Mouse (Mus musculus) embryonic facial prominence, embryonic 10.5 days (tissue): Measurements from ENCODE around the gene Pitpnc1. TPM values are rescaled to one million over a fixed set of nuclear protein-coding genes. Genes with fewer than 3 reads are reported as not detected.

ENCODE experiments used
- DNase-seq: peaks from one replicate; pipeline ENCODE4 v3.0.0-alpha.2; 2017; ENCODE audit warnings: low spot score
- H3K27ac ChIP-seq: fragments of 300-500 bp; sonication (generic); replicated peaks from 2 replicates; pipeline ENCODE4 v1.5.1; 2016; ENCODE audit warnings: mild to moderate bottlenecking
- H3K27me3 ChIP-seq: fragments of 300-500 bp; sonication (generic); replicated peaks from 2 replicates; pipeline ENCODE4 v1.6.1; 2016; ENCODE audit warnings: low read depth, mild to moderate bottlenecking; ENCODE audit not compliant: poor library complexity, severe bottlenecking
- H3K36me3 ChIP-seq: fragments of 300-500 bp; sonication (generic); replicated peaks from 2 replicates; pipeline ENCODE4 v1.6.1; 2016; ENCODE audit warnings: mild to moderate bottlenecking, moderate library complexity
- H3K4me1 ChIP-seq: fragments of 300-500 bp; sonication (generic); 2 replicates; pipeline ENCODE4 v1.6.1; 2016
- H3K4me3 ChIP-seq: fragments of 300-500 bp; sonication (generic); 2 replicates; pipeline ENCODE4 v1.5.1; 2016; ENCODE audit warnings: mild to moderate bottlenecking, moderate library complexity
- H3K9me3 ChIP-seq: fragments of 300-500 bp; sonication (generic); 2 replicates; pipeline ENCODE4 v1.6.1; 2016; ENCODE audit warnings: mild to moderate bottlenecking
- WGBS: fragments of 180-500 bp; shearing (Covaris S2); methylation state at CpG from one replicate; pipeline ENCODE4 v1.1.7; 2016; 5-methylcytosine and 5-hydroxymethylcytosine counted together
- polyA plus RNA-seq: library from polyadenylated mRNA; unstranded; fragments of >200 nt; fragmentation: Nextera tagmentation; extraction: Ambion mirVana; gene quantifications from 2 replicates; pipeline ENCODE4 v1.2.1, GENCODE M21; 2016

The Pitpnc1 gene
- polyA plus RNA-seq, 1 experiment from 2014 or later = 42.5 TPM

DNA sequence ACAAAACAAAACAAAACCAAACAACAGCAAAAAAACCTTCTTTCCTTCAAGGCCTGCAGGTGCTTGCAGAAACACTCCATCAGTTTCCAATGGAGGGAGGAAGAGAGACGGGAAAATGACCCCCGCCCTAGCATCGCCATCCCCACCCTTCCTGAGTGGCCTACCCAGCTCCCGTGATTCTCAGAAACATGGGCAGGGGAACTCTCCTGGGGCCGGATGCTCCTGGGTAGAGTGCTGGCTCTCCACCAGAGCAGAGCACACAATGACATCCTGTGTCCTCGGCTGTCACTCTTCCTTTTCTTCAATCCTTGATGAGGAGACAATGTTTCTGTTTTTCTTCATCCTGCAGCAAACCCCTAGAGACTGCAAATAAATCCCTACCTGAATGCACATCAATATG is 6.4 kb downstream of the Pitpnc1 start:
- H3K9me3 ChIP-seq = peaks cover 2% of the 10 kb centered on the region; the same call in 1 of the 2 replicates
- no peak overlapping the region for H3K4me3 ChIP-seq
- H3K36me3 ChIP-seq = peaks cover 44% of the 10 kb centered on the region
- no peaks in the 10 kb centered on the region for H3K27me3 ChIP-seq
- peaks cover 31% of the 10 kb centered on the region for H3K4me1 ChIP-seq
- no peak overlapping the region; the same call in 1 of the 2 replicates for H3K27ac ChIP-seq
- 47% methylated on average over 6 of the region's 6 CpGs for WGBS
- DNase-seq = no peak

DNA sequence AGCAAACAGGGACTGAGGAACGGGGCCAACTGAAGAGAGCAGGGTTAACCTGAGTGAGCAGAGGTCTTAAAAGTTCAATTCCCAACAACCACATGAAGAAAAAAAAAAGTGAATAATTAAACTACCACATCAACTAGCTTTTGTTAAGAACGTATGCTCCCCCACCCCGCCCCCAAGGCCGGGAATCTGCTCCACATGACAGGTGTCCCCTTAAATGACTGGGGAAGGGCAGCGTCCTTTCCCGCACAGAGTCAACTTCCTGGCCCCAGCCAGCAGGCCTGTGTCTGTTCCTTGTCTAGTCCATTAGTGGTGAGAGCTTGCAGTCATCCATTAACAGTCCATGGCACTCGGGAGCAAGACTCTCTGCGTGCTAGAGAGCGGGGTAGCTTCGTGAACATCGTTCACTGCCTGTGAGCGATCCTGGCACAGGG is 7.2 kb downstream of the Pitpnc1 start:
- no peak for DNase-seq
- H3K36me3 ChIP-seq = peaks cover 46% of the 10 kb centered on the region
- no peak overlapping the region for H3K27ac ChIP-seq
- H3K4me3 ChIP-seq = no peak overlapping the region
- peaks cover 2% of the 10 kb centered on the region; the same call in 1 of the 2 replicates for H3K9me3 ChIP-seq
- no peaks in the 10 kb centered on the region for H3K27me3 ChIP-seq
- WGBS = 90% methylated on average over 12 of the region's 12 CpGs
- peaks cover 26% of the 10 kb centered on the region for H3K4me1 ChIP-seq

DNA sequence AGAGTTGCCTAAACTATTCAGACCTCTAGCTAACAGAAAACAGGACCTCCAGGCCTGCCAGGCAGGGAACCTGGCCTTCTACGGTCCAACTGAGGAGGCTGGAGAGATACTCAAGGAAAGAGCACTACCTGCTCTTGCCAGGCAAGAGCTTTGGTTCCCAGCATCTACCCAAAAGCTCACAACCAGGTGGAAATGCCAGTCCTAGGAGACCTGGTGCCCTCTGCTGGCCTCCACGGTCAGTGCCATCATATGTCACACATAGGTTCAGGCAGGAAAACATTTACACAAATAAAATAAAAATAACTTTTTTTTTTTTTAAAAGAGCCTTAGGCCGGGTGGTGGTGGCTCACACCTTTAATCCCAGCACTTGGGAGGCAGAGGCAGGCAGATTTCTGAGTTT is 8.0 kb downstream of the Pitpnc1 start:
- no peak overlapping the region for H3K4me3 ChIP-seq
- no peak for DNase-seq
- H3K4me1 ChIP-seq = peaks cover 27% of the 10 kb centered on the region
- no peaks in the 10 kb centered on the region for H3K27me3 ChIP-seq
- peaks cover 2% of the 10 kb centered on the region; the same call in 1 of the 2 replicates for H3K9me3 ChIP-seq
- 93% methylated on average over 3 of the region's 3 CpGs for WGBS
- H3K36me3 ChIP-seq = peaks cover 46% of the 10 kb centered on the region
- no peak overlapping the region for H3K27ac ChIP-seq

GRCm38 (mm10) chr11:107459828-107460227 is 10.7 kb downstream of the Pitpnc1 start:
- Histone ChIP-seq H3K4me3 (no peak overlapping the region), H3K27me3 (no peaks in the 10 kb centered on the region), H3K27ac (no peak overlapping the region), H3K36me3 (peaks cover 71% of the 10 kb centered on the region), H3K4me1 (peaks cover 16% of the 10 kb centered on the region), H3K9me3 (peaks cover 2% of the 10 kb centered on the region; the same call in 1 of the 2 replicates)
- no peak for DNase-seq
- WGBS = 77% methylated on average over 7 of the region's 7 CpGs

DNA sequence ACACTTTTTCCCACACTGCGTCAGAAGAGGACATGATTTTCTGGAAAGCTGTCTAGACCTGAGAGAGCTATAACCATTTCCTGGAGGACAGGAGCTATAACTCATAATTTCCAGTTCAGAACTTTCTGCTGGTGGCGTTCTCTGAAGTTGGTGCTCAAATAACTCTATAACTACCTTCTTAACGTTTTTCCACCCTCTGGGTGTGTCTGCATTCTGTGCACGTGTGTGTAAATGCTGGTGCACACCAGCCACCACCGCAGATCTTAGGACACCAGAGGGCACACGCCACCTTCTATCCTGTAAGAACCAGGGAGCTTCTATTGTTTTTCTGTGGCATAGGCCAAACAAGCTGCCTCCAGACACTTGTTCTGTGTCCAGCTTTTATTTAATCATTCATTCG is 11.5 kb downstream of the Pitpnc1 start:
- H3K9me3 ChIP-seq = peaks cover 2% of the 10 kb centered on the region; the same call in 1 of the 2 replicates
- H3K27me3 ChIP-seq = no peaks in the 10 kb centered on the region
- DNase-seq = no peak
- H3K4me3 ChIP-seq = no peak overlapping the region
- peaks cover 76% of the 10 kb centered on the region for H3K36me3 ChIP-seq
- H3K4me1 ChIP-seq = peaks cover 19% of the 10 kb centered on the region
- H3K27ac ChIP-seq = no peak overlapping the region
- 90% methylated on average over 7 of the region's 7 CpGs for WGBS

GRCm38 (mm10) chr11:107458286-107458685 is 12.2 kb downstream of the Pitpnc1 start:
- peaks cover 77% of the 10 kb centered on the region for H3K36me3 ChIP-seq
- H3K27ac ChIP-seq = no peak overlapping the region
- peaks cover 5% of the 10 kb centered on the region; the same call in 1 of the 2 replicates for H3K9me3 ChIP-seq
- no peaks in the 10 kb centered on the region for H3K27me3 ChIP-seq
- H3K4me3 ChIP-seq = no peak overlapping the region
- DNase-seq = no peak
- 82% methylated on average over 12 of the region's 12 CpGs for WGBS
- peaks cover 19% of the 10 kb centered on the region for H3K4me1 ChIP-seq

DNA sequence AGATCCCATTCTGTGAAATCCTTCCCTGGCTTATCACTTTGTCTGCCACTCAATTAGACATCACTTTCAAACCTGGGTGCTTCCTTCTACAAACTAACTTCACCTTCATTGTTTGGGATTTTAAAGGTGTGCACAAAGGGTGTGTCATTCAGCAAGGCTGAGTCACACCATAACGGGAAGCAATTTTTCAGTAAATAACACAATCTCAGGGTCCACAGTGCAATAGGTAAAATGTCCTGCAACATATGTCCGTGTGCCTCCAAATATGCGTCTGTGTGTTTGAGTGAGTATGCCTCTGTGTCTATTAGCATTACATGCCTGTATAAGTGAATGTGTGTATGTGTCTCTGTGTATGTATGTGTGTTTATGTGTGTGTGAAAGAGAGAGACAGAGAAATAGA is 13.2 kb downstream of the Pitpnc1 start:
- peaks cover 5% of the 10 kb centered on the region; the same call in 1 of the 2 replicates for H3K9me3 ChIP-seq
- no peak for DNase-seq
- no peak overlapping the region for H3K4me3 ChIP-seq
- H3K4me1 ChIP-seq = peaks cover 19% of the 10 kb centered on the region
- WGBS = 91% methylated on average over 3 of the region's 3 CpGs
- H3K36me3 ChIP-seq = peaks cover 76% of the 10 kb centered on the region
- H3K27me3 ChIP-seq = no peaks in the 10 kb centered on the region
- no peak overlapping the region for H3K27ac ChIP-seq

DNA sequence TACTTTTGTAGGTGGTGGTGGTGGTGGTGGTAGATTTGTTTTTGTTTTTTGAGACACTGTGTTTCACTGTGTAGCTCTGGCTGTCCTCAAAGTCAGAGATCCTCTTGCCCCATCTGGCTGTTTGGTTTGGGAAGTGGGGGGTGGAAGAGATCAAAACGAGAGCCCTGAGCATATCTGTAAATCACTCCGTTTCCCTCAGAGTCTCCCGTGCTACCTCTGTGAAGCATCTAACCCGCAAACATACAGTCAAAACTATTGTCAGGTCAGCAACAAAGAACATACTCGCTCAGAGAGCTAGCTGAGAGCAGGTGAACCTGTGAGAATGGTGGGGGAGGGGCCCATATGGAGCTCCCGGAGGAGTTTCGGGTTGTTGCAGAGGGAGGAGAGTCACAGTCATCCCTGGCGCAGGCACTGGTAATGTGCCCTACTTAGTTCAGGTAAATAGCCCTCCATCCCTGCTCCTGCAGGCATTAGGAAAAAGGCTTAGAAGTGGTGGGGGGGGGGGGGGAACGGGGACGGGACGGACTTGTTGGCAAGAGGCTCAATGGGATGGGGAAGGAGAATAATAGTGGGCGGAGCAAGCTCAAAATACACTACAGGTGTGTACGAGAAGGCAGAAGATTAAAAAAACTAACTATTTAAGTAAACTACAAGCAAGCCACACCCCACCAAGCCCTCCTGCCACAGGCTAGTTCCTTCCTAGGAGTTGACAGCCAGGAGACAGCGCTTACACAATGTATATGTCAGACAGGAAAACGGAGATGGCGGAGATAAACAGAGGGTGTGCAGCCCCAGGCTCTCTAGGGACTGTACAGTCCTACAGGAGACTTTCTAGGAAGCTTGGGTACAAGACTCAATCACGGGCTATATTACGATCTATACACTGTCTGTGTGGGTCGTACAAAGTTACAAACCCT is 15.7 kb downstream of the Pitpnc1 start:
- Histone ChIP-seq H3K4me3 (peak overlapping the region; percentile 25; the same call in 1 of the 2 replicates), H3K9me3 (peaks cover 5% of the 10 kb centered on the region; the same call in 1 of the 2 replicates), H3K27me3 (no peaks in the 10 kb centered on the region), H3K4me1 (peaks cover 22% of the 10 kb centered on the region), H3K27ac (no peak overlapping the region), H3K36me3 (peaks cover 65% of the 10 kb centered on the region)
- WGBS = 54% methylated on average over 19 of the region's 19 CpGs
- no peak for DNase-seq

GRCm38 (mm10) chr11:107452053-107452452 is 18.4 kb downstream of the Pitpnc1 start:
- peaks cover 28% of the 10 kb centered on the region for H3K4me1 ChIP-seq
- no peak for DNase-seq
- H3K27me3 ChIP-seq = no peaks in the 10 kb centered on the region
- H3K9me3 ChIP-seq = peaks cover 5% of the 10 kb centered on the region; the same call in 1 of the 2 replicates
- no peak overlapping the region for H3K4me3 ChIP-seq
- 93% methylated on average over 7 of the region's 7 CpGs for WGBS
- H3K36me3 ChIP-seq = peaks cover 54% of the 10 kb centered on the region
- H3K27ac ChIP-seq = no peak overlapping the region

GRCm38 (mm10) chr11:107451106-107451505 is 19.4 kb downstream of the Pitpnc1 start:
- WGBS = 92% methylated on average over 10 of the region's 10 CpGs
- H3K4me1 ChIP-seq = peaks cover 28% of the 10 kb centered on the region
- no peak for DNase-seq
- H3K4me3 ChIP-seq = no peak overlapping the region
- no peaks in the 10 kb centered on the region for H3K27me3 ChIP-seq
- no peak overlapping the region for H3K27ac ChIP-seq
- peaks cover 5% of the 10 kb centered on the region; the same call in 1 of the 2 replicates for H3K9me3 ChIP-seq
- H3K36me3 ChIP-seq = peaks cover 45% of the 10 kb centered on the region

GRCm38 (mm10) chr11:107450097-107450496 is 20.4 kb downstream of the Pitpnc1 start:
- no peak for DNase-seq
- H3K9me3 ChIP-seq = peaks cover 5% of the 10 kb centered on the region; the same call in 1 of the 2 replicates
- no peaks in the 10 kb centered on the region for H3K27me3 ChIP-seq
- WGBS = 92% methylated on average over 6 of the region's 6 CpGs
- H3K27ac ChIP-seq = no peak overlapping the region
- H3K36me3 ChIP-seq = peaks cover 37% of the 10 kb centered on the region
- peaks cover 26% of the 10 kb centered on the region for H3K4me1 ChIP-seq
- no peak overlapping the region for H3K4me3 ChIP-seq

DNA sequence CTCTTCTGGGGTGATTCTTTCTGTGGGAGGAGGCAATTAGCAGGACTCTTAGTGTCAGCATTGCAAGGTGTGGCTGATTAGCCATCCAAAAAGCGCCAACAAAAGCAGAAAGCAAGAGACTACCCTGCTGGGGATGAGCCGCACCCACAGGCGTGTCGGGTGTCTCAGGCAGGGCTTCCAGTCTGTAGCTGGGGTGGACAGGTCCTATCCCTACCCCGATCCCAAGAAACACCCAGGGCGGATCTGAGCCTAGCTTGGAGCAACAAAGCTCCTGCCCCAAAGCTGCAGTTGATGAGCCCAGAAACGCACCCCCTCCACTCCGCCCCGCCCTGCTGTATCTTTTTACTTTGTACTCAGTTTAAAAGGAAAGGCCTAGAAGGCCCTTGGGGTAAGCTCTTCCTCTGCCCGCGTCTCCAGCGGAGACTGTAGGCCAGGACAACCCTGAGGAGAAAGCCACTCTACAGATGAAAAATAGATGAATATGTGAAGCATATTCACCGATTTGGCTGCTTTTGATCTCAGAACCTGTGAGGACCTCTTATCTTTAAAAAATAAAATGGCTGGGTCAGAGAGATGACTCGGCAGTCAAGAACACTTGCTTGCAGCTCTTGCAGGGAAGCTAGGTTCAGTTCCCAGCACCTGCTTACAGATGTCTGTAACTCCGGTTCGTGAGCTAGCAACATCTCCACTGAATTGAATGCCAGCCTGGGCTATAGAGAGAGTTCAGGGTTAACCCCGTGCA is 21.2 kb downstream of the Pitpnc1 start:
- Histone ChIP-seq H3K4me1 (peaks cover 20% of the 10 kb centered on the region), H3K36me3 (peaks cover 29% of the 10 kb centered on the region), H3K9me3 (peaks cover 5% of the 10 kb centered on the region; the same call in 1 of the 2 replicates), H3K27ac (0 out of 2 replicates have a peak overlapping the region, but pooled peaks have one; percentile 54), H3K4me3 (no peak overlapping the region), H3K27me3 (no peaks in the 10 kb centered on the region)
- no peak for DNase-seq
- 72% methylated on average over 17 of the region's 17 CpGs for WGBS
